Mouse (Mus musculus) NIH3T3 (cell line): ENCODE measurements around the gene Cep170.

Experiments used
- DNase-seq: peaks from one replicate; pipeline ENCODE4 v3.0.0-alpha.2; 2012; ENCODE audit warnings: low read depth

The Cep170 gene

DNA sequence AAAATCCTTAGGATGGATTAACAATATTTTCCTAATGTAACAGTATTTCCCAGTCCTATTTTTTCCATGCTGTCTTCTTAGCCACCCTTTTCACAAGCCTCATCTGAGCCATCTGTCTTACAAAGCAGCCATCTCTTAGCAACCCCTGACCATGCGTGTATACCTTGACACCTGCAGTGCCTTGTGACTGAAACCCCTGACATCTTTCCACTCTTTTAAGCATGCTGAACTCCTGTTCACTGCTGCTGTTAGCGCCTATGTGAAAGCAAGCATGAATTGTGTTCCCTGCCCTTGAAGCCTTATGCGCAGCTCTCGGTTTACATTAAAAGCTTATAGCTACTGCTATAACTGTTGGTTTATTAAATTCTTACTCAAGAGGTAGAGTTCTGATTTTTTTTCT lies 11.2 kb upstream of the Cep170 start:
- DNase-seq, result no peak

DNA sequence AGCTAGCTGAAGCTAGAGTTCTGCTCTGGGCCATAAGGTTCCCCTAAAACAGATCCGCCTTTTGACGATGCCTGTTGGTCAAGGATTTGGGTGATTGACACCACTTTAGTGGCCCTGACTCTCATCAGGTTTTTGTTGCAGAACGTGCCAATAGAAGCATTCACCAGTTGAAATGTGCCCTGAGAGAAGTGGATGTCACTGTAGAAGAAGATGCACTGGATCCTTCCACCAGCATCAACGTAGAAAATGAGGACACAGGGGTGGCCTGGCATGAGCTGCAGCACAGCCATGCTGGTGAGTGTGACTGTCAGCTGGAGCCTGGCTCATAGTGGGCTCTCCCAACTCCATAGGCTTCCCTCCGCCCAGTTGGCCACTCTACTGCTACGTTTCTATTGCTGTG lies 10.7 kb upstream of the Cep170 start:
- no peak for DNase-seq

DNA sequence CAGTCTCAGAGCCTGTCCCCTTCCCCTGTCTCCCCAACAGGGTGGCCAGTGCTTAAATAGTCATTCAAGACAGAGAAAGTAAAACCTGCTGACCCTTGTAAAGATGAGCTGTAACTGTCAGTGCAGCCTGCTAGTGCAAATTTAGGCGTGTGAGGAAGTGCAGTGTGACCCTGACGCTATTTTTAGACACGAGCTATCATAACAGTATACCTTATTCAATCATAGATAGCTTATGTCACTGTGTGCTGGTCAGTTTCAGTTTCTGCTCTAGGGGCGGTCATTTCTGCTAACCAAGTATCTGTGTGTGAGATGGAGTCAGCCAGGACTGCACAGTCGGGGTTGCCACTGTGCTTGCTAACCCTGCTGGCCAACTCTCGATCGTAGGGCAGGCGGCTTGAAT lies 10.0 kb upstream of the Cep170 start:
- no peak for DNase-seq

DNA sequence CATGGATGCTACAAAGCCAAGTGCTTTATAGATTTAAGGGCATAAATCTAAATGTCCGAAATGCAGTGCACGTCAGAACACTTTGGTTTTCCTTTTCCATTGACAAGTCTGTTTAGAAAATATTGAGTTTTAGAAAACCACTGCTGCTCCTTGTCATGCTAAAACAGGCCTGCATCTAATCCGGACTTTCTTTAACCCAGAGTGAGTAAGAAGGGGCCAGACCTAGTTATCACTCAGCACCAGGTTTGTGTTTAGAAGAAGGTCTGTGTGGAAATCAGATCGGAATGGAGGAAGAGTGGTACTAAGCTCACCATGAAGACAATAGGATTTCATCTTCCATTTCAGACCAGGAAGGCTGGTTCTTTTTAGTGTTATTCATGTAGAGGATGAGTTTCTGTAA lies 9.1 kb upstream of the Cep170 start:
- DNase-seq, result no peak

DNA sequence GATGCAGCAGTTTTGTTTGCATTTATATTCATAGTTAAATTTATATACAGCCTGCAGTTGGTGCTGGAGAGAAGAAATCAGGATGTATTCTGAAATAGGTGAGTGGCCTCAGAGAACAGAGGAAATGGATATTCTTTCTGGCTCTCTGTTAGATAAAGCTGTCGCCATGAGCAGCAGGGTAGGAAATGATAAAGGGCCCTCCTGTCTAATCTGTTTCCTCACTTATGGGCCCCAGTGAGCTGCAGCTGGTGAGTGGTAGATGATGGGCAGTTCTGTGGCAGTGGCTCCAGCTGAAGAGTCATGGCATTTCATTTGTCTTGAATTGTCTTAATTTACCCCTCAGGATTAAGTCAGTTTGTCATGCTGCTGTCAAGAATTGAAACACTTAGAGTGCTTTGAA lies 8.1 kb upstream of the Cep170 start:
- no peak for DNase-seq

DNA sequence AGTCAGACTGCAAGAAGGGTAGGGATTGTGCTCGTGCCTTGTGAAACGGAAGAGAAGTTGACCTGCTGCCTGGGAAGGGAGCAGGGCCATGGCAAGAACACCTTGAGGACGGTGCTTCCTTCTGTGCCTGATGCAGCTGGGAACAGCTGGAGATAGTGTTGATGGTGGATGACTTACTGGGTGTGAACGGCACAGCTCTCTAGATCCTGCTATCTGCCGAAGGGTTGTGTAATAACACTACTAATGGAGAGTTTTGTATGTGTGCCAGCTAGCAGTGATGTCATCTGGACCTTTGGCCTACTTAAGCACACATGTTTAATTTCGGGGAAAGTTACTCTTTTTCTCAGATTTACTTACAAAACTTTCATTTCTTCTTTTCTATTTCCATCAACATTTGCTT lies 4.9 kb upstream of the Cep170 start:
- peak; percentile 93 for DNase-seq

DNA sequence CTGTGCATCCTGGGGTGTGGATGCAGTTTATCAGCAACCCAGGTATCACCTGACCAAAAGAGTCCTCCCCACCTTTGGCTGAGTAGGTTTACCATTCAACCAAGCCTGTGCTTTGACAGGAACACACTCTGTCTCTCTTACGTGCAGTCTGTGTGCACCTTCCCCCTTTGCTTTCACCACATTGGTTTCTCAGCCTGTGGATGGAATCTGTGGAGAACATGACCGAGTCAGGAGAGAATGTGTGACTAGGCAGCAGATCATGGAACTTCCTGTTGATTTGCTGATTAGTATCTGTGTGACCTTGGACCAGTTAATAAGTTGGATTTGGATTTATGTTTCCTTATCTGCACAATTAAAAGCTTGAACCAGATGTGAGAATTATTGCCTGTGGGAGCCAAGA lies 4.3 kb upstream of the Cep170 start:
- DNase-seq, result peak; percentile 58

DNA sequence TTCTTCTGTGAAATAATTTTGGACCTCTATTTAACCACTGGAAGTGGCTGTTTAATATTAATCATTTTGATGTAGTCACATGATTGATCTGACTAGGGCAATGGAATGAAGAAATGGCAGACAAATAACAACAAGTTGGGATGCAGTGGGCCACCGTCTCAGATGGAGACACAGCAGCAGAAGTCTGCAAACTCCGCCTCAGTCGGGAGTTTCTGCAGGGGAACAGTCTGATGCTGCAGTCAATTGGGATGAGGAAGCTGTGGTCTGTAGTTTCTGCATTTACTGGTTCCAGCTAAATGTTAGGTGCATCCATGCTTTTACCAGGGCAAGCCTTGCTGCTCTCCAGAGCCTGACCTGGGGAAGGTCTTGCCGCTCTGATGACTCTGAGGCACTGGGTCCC lies 2.9 kb upstream of the Cep170 start:
- no peak for DNase-seq

DNA sequence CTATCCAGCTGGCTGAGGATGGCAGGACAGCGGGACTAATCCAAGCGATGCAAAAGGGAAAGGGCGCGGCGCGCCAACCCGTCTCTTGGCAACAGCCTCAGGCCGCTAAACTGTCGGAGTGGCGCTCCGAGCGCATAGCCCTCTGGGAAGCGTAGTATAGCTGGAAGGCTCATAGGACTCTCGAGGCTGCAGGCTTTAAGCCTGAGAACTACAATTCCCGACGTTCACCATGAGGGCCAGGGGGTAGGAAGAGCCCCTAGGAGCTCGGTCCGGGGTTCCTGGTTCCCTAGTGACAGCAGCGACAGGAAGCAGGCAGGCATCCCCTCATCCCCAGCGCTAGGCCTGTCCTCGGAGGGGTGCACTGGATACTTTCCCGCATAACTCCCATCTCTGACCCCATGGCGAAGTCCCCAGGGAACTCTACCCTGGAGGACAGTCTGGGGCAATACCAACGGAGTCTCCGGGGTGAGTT lies 760 bp upstream of the Cep170 start, which contains the start of gene Sdccag8:
Sdccag8 (plus strand) TSS at position 70 of the 472 bp plus-strand sequence.
- DNase-seq, result peak; percentile 98

DNA sequence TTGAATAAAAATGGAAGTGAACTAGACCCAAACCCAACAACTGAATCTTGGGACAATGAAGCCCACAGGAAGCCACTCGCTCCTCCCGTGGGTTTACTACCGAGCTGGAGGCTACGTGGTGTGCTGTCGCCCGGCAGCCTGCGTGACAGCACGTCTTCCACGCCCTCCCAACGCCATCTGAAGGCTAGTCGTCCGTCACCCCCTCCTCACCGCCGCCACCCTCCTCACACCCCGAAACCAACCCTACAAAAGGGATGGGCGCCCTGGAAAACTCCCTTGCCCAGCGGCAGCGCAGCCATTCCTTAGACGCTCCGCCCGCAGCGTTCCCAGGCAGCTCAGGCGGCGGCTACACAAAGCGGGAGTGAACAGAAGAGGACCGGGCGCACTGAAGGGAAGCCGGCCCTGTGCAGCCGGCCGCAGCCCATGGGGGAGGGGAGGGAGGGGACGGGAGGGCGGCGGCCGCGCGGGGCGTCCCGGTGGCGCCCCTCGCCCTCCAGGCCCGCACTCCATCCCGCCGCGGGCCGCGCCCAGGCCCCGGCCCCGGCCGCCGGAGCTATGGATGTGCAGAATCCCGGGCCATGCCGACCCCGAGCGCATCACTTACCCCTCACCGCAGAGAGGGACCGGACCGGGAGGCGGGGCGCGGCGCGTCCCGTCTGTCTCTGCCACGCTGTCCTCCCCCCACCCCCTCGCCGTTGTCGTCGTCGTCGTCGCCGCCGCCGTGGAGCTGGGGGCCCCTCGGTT lies 403 bp downstream of the Cep170 start:
- peak; percentile 84 for DNase-seq

DNA sequence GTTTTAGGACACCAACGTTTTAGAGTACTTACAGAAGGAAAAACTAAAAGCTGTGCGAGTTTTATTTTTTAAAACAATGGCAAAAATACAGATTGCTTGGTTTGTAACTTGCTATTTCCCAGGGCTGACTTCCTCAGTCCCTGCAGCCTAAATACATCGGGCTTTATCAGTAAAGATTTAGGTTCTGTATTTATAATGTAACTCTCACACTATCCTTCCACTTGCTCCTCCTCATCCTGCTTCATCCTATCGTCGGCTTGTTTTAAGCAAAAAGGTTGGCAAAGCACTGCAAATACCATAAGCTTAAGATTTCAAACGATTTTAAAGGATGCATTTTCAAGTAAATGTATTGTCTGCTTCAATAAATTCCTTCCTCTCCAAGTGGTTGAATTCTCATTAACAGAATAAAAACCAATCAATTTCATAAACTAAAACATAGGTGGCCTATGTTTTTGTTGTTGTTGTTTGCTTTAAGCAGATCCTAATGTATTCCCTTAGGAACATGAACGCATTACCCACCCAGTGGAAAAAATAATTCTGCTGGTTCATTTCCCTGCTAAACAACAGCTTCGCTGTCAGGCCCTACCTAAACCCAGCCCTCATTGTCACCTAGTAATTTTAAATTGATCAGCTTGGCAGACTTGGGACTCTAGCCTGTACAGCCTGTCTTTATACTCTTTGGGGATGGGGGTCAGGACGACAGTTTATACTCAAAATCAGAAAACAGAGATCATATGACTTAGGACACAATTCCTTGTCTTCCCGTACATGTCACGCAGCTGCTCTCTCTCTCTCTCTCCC lies 1.2 kb downstream of the Cep170 start:
- no peak for DNase-seq

DNA sequence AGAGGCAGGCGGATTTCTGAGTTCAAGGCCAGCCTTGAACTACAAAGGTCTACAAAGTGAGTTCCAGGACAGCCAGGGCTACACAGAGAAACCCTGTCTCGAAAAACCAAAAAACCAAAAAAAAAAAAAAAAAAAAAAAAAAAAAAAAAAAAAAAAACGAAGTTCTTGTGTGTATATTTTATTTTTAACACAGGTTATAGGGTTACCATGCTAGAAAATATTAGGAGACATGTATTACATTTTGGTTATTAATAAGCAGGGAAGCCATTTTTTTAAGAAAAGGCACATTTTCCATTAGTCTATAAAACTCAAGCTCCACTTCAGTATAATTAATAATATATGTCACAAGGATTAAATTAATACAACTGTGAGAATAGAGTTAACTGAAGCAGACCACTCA lies 2.0 kb downstream of the Cep170 start:
- DNase-seq, result no peak

DNA sequence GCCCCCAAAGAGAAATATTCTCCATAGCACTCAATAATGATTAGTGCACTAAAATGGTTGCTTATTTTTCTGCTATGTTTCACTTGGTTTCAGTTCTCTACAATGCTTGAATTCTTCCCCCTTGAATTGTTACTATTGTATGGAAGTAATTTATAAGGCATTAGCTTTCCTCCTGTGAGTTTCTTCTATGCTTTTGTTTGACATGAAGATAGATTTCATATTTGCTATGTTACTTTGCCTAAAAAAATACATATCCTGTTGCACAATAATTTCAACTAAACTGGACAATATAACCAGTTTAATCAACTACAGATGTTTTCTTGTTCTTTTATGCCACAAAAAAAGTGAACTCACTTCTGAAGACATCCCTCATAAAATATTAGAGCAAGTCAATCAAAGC lies 3.7 kb downstream of the Cep170 start:
- peak; percentile 62 for DNase-seq

DNA sequence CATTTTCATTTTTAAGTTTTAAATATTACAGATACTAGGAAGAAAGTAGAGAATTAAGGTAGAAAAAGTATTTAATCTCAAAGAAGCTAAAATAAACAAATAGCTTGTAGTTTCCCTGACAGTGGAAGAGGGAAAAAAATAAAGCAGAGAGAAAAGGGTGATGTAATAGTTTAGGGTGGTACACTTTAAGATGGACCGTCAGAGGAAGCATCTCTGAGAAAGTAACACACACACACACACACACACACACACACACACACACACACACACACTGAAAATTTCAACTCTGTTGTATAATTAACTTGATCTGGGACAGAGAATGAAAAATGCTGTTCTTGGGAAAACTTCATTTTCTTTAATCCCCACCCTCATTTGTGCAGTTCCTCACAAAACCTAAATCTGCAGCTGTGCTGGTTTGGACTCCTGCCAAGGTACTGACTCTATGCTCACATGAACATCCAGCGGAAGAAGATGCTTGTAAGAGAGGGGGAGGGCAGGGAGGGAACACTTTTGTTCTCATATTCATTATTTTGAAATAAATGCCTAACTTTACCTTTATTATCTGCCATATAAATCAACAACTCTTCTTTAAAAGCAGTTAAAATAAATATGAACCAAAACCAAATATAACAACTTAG lies 13.0 kb downstream of the Cep170 start:
- peak; percentile 88 for DNase-seq

DNA sequence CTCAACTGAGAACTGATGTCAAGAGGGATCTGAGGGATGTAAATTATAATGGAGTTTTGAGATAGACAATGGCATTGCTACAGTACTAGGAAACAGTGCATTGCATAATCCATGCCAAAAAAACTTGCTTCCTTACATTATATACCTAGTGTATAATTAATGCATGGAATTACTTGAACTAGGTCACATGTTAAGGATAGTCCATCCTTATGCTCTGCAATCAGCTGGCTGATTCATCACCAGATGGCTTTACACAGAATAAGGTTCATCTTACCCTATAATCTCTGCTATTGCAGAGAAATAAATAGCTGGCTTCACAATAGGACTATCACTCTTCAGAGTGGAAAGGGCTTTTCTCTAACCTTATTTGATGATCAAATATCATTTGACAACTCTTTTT lies 15.2 kb downstream of the Cep170 start:
- DNase-seq, result no peak

DNA sequence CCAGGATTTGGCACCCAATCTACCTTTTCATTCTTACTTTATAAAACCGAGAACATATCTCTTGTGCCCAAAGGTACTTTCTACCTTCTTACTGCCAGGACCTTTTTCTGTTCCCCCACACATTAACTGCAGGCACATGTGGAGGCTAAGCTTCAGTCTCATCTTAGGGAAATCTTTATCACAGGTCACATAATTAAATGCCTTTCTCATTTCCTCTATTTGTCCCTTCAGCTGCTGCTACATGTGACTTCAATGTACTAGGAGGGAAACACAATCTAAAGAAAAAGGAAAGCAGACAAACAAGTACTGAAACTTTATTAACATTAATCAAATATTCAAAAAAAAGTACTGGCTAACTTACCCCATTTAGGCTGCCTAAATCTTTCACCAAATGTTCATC lies 21.7 kb downstream of the Cep170 start:
- no peak for DNase-seq

DNA sequence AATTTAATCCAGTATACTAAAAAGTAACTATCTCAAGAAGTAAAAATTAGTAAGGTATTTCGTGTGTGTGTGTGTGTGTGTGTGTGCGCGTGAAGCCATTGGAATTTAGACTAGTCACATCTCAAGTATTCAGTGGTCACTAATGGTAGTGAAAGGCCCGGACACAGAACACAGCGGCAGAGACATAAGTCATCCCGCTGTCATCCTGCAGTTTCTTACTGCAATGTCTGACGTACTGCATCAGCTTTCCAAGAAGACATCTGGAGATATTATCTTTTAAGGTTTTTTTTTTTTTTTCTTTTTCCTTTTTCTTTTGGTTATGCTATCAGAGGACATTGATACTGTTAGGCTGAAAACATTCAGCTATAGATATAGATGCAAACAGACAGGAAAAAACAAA lies 24.5 kb downstream of the Cep170 start:
- DNase-seq, result peak; percentile 62

DNA sequence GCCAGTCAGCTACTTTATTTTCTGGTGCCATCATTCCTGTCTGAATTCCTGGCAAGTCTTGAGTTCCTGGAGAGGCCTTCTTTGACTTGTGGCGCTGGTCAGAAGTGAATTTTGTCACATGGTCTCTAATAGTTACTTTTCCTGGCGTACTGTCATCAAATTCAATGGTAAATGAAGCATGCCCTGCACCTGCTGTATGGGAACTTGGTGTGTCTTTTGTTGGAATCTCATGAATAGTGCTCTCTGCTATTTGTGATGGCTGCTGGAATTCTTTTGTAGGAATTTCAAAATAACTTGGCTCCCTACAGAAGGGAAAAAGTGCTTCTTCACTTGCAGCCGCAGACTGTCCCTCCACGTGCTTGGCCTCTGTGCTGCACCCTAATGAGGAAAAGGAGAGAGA lies 39.3 kb downstream of the Cep170 start:
- no peak for DNase-seq

DNA sequence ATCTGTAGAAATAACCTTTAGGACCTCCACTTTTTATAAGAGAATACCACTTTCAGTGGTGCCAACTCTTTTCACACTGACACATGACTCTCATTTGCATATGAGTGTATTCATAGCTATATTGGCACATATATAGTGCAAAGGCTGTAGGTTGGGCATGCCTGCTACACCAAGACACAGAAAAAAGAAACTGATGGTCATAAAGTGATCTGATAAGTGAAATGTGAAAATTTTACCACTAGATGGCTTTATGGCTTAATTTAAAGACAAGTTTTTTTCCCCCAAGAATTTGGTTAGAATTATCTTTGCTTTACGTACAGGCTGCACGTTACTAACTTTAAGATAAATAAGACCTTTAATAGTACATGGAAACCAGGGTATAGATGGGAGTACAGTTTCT lies 51.6 kb downstream of the Cep170 start:
- DNase-seq, result peak; percentile 22

DNA sequence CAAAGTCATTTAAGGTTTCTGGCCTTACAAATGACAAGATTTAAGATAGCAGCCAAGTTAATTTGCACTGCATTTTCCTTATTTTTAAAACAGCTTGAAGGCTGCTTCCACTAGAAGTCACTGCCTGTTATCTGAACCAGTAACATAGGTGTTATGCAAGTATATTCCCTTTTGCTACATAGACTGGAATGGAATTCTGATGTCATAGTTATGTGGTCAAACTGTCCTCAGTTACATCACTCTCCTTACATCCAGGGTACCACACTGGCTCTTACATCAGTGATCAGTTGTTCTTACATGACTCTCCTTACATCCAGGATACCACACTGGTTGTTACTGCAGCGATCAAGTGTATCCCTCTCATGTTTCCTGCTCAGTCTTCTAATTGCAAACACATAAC lies 53.2 kb downstream of the Cep170 start:
- no peak for DNase-seq

DNA sequence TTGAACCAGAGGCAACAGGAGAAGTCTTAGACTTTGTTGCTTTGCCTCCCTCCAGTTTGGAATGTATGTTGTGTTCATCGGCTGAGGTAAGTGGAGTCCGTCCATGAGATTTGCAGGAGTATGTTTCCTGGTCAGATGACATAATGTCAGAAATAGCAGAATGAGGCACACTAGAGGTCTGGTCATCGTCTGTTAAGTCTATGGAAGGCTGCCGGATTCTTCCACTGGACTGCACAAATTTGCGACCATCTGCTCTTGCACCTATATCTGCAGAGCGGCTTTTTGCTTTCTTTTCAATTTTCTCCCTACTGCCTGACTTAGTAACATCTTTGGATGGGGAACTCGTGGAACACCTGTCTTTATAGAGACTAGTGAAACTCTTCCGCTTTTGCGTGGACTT lies 58.3 kb downstream of the Cep170 start:
- no peak for DNase-seq

DNA sequence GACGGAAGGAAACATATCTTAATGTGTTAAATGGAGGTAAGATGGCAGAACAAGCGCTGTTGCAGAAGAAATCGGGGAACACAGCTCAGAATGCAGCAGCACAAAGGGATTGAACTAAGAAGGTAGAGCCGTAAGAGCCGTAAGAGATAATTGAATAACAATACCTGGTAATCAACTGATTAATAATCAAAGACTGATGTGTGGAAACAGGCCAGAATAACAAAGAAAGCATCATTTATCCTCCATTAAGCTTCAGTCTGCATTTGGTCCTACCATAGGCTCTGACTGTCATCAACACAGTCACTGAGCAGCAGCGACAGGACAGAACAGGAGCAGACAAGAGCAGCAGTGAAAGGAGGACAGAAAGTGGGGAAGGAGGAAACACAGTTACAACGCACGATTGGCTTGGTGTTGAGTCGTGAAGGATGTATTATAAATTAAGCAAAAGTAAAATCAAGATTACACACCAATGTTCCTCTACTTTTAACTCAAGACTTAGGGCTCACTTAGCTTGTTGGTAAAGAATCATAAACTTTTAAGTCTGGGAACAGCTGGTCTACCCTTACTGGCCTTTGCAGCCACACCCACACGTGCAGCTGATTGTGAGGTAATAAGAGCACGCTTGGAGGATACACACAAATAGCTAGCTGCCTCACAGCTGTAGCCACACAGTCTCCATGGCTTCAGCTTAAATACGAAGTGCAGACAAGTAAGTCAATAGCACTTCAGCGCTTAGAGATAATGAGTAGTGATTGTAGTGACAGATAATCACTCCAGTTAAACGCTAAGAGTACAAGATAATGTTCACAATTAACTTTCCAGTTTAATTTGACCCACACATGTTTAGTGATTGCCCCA lies 59.8 kb downstream of the Cep170 start:
- no peak for DNase-seq
